Mouse (Mus musculus): Measurements from ENCODE around the gene Tfpt.
"Not testable (repeated sequence)": the region's sequence is repeated elsewhere in the genome, so short reads cannot be mapped to it uniquely, and the experiment has no call there.

The Tfpt gene

GRCm38 (mm10) chr7:3616389-3617241 is 13.1 kb downstream of the Tfpt start:
- no peak for DNase-seq

GRCm38 (mm10) chr7:3616057-3616388 is 13.7 kb downstream of the Tfpt start, which contains the start of gene Oscar:
Oscar (minus strand) TSS chr7:3616157.
- no peak for DNase-seq

- no peak for DNase-seq
Observed at GRCm38 (mm10) chr7:3614021-3614420, 15.7 kb downstream of the Tfpt start.

GRCm38 (mm10) chr7:3611006-3611405 is 18.7 kb downstream of the Tfpt start:
- DNase-seq, result no peak

- no peak for DNase-seq
Observed at GRCm38 (mm10) chr7:3610437-3610836, 19.3 kb downstream of the Tfpt start.

GRCm38 (mm10) chr7:3609082-3609481 is 20.6 kb downstream of the Tfpt start:
- no peak for DNase-seq

GRCm38 (mm10) chr7:3608668-3609067 is 21.1 kb downstream of the Tfpt start:
- DNase-seq, result no peak

GRCm38 (mm10) chr7:3607391-3607790 is 22.3 kb downstream of the Tfpt start:
- DNase-seq, result no peak

GRCm38 (mm10) chr7:3606798-3607197 is 22.9 kb downstream of the Tfpt start:
- no peak for DNase-seq

GRCm38 (mm10) chr7:3601119-3601518 is 28.6 kb downstream of the Tfpt start:
- DNase-seq, result peak; percentile 57

- DNase-seq, result not testable (repeated sequence)
Observed at GRCm38 (mm10) chr7:3597755-3598154, 32.0 kb downstream of the Tfpt start.

GRCm38 (mm10) chr7:3595146-3595545 is 34.6 kb downstream of the Tfpt start:
- DNase-seq, result no peak

- no peak for DNase-seq
Observed at GRCm38 (mm10) chr7:3594686-3595085, 35.0 kb downstream of the Tfpt start.

GRCm38 (mm10) chr7:3593855-3594254 is 35.9 kb downstream of the Tfpt start:
- DNase-seq, result no peak

- DNase-seq, result no peak
Observed at GRCm38 (mm10) chr7:3591534-3591933, 38.2 kb downstream of the Tfpt start.

GRCm38 (mm10) chr7:3590550-3590949 is 39.2 kb downstream of the Tfpt start:
- DNase-seq, result no peak

GRCm38 (mm10) chr7:3587292-3587691 is 42.4 kb downstream of the Tfpt start:
- no peak for DNase-seq

GRCm38 (mm10) chr7:3586255-3586654 is 43.5 kb downstream of the Tfpt start:
- no peak for DNase-seq

GRCm38 (mm10) chr7:3585763-3586162 is 44.0 kb downstream of the Tfpt start:
- no peak for DNase-seq

- DNase-seq, result no peak
Observed at GRCm38 (mm10) chr7:3580029-3580428, 49.7 kb downstream of the Tfpt start.

GRCm38 (mm10) chr7:3578952-3579546 is 50.7 kb downstream of the Tfpt start:
- DNase-seq, result no peak

- DNase-seq, result no peak
Observed at GRCm38 (mm10) chr7:3578196-3578595, 51.5 kb downstream of the Tfpt start.

GRCm38 (mm10) chr7:3576354-3577124 is 53.2 kb downstream of the Tfpt start:
- no peak for DNase-seq

GRCm38 (mm10) chr7:3574216-3574615 is 55.5 kb downstream of the Tfpt start:
- peak; percentile 38 for DNase-seq
